Mouse (Mus musculus) left cerebral cortex, adult 11 months (tissue): ENCODE data around the gene Nagk.
"Not testable (repeated sequence)": the region's sequence is repeated elsewhere in the genome, so short reads cannot be mapped to it uniquely, and the experiment has no call there.

ENCODE experiments used
- DNase-seq: peaks from one replicate; pipeline ENCODE4 v3.0.0; 2022; ENCODE audit warnings: low spot score

Gene Nagk

DNA sequence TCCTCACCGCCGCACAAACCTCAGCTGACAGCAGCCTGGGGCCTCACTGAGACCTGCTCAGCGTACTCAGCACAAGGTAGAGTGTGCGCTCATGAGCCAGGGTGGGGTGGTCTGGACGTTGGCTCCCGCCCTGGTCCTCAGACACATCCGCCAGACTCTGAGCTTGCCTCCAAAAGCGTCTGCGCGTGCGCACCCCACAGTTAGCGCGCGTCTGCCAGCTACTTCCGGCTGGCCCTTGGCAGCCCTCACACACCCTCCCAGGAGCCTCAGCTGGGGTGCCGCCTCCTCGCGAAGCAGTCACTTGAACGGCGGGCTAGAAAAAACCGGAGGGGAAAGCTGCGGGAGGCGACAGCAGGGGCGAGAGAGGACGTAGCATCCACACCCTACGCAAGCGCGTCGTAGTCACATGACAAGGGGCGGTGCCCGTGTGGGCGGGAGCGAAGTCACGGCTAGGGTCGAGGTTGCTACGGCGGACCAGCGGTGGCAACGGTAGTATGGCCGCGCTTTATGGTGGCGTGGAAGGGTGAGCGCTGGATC lies at the start of gene Nagk:
Nagk (plus strand) TSS at position 223 of the 537 bp plus-strand sequence.
- peak; percentile 89 for DNase-seq

DNA sequence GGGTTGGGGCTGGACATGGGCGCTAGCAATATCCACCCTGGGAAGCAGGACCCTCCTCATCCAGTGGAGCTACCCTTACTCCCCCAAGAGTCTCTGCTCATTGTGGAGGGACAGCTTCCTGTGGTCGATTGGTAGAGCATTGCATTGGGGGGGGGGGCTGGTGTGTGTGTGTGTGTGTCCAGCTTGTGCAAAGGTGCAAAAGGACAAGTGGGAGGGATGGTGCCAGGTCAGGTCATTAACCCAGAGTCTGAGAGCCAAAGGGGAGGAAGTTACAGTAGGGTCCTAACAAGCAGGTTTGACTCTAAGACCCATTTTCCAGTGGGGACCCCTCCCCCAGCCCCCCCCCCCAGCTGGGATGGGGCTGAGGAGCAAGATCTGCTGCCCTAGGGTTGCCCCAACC lies 49.3 kb upstream of the Nagk start:
- no peak for DNase-seq

DNA sequence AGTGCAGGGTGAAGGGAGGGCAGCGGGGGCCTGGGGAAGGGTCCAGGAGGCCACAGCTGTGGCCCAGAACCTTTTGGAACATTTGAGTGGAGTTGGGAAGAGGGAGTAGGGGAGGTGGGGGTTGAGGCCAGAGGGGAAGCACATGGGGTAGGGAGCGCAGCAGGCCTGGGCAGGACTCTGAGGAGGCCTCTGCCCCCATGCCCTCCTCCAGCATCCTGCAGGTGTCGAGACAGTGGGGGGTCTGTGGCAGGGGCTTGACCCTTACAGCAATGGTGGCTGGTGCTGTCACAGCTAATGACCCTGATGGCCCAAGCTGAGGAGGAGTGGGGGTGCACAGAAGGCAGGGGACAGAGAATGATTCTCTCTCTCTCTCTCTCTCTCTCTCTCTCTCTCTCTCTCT lies 45.5 kb upstream of the Nagk start:
- DNase-seq, result no peak

GRCm38 (mm10) chr6:83750171-83750684 lies 44.6 kb upstream of the Nagk start:
- DNase-seq, result no peak

- no peak for DNase-seq
Measured at GRCm38 (mm10) chr6:83756051-83756450, 38.7 kb upstream of the Nagk start.

DNA sequence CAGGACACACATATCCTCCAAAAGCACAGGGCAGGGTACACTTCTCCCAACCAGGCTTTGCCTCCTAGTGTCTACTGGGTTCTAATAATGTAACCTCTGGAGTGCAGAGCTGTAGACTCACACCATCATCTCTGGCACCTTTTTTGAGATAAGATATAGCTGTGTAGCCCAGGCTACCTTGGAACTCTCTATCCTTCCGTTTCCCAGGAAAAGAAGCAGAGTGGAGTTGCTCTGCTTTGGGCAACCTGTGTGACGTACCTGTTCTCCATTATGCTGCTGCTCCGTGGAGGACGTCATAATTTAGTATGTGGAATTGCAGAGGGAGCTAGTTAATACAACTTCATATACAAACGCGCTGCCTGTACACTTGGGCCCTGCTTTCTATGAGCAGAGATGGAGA lies 32.4 kb upstream of the Nagk start, which contains the start of gene Ankrd53:
Ankrd53 (plus strand) TSS at position 301 of the 400 bp plus-strand sequence.
- no peak for DNase-seq

GRCm38 (mm10) chr6:83762880-83763431 lies 31.8 kb upstream of the Nagk start:
- no peak for DNase-seq

- no peak for DNase-seq
Measured at GRCm38 (mm10) chr6:83766982-83767381, 27.8 kb upstream of the Nagk start.

- DNase-seq, result no peak
Measured at GRCm38 (mm10) chr6:83768485-83768884, 26.3 kb upstream of the Nagk start.

DNA sequence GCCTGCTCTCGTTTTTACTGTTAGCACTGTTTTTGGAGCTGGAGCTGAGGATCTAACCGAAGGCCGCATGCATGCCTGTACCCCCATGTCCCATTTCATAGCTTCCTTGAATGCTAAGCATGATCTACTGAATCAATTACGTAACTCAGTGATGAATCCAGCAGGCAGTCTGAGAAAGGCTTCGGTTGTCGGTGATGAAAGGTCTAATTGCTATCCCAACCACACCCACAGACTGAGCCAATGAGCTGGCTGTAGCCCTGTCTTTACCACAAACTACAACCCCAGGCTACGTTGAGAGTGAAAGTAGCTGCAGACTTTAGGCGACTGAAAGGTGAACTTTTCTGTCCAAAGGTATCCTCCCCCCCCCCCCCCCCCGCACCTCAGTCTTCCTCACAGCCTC lies 20.7 kb upstream of the Nagk start:
- no peak for DNase-seq

DNA sequence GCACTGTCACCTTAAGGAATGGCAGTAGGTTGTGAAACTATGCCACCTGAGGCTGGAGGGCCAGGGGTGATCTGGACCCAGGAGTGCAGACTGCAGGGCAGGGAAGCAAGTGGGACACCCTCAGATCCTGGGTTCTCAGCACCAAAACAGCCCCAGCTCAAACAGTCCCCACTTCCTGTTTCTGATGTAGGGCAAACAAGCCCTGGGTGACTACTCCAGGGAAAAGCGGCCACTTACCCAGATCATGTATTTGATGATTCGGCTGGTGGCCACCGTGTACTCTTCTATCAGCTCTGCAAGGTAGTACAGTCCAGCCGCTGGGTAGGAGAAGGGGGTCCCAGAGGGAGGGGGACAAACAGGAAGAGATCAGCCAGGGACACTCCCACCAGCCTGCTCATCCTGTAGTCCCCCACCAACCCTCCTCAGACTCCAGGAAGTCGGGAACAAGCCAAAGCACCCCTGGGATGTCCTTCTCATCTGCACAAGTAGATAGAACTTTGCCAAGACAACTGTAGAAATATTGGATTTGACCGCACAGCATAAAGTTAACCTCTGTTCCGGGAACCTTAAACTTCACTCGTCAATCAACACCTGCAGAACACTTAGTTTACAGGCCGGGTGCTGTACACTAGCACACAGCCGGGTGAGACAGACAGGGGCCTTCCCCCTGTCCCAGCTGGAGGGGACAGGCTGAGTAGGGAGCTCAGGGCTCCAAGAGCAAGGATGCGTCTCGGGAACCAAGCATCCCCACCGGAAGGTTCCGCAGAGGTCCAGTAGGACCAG lies 19.8 kb upstream of the Nagk start:
- DNase-seq, result no peak

DNA sequence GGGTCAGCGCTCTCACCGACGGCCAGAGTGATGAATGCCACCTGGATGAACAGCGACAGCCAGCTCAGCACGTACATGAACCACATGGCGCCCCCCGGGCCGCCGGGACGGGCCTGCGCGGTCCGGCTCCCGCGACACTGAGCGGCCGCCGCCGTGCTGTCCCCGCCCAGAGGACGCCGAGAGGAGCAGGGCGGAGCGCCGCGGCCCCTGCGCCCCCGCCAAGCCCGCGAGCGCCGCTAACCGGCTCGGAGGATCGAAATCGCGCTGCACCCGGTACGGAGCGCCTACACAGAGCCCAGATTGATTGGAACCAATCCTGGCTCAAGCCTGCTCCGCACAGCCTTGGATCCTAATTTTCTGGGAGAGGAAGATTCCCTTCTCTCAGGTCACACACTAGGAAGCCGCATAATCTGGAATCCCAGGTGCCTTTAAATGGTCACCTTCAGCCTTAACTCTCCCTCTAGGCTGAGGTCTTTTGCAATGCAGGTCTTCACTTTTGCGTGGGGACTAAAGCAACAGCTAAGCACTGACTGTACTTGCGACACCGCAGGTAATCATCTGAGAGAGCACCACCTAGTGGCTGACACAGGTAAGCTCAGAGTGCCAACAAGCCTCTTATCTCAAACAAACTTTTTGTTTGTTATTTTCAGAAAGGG lies 19.0 kb upstream of the Nagk start, which contains the start of gene Tex261:
Tex261 (minus strand) TSS at position 176 of the 656 bp plus-strand sequence.
- DNase-seq, result peak; percentile 83

- DNase-seq, result no peak
Measured at GRCm38 (mm10) chr6:83778306-83778705, 16.5 kb upstream of the Nagk start.

- no peak for DNase-seq
Measured at GRCm38 (mm10) chr6:83779026-83779425, 15.8 kb upstream of the Nagk start.

DNA sequence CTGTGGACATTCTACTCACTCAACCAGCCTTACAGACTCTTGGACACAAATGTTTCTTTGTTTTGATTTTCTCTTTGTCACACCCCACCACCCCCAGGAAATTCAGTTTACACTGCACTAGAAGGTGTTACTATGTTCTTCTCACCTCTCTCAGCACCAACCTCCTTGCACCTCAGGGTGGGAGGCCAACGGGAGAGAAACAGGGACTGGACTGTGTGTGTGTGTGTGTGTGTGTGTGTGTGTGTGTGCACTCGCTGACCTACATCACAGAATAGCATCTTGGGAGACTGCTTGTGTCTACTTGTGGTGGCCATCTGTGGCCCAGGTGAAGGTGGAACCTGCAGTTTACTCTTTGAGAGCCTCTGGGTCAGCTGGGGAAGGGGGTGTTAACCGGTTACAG lies 8.4 kb upstream of the Nagk start:
- no peak for DNase-seq

DNA sequence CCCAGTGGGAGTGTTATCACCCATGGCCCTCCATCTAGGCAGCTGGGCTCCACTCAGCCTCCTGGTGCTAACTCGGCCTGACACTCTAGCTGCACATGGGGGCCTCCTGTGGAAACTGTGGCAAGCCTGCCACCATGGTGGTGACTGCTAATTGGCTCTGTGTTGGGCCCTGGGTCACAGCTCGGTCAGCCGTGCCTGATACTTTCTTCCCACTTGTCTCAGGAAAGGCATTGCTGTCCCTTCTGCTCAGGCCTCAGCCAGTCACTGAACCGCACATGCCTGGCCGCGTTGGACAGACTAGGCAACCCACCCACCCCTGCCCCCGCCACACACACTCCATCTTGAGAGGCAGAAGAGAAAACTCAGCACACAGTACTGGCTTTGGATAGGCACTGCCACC lies 6.2 kb upstream of the Nagk start:
- no peak for DNase-seq

DNA sequence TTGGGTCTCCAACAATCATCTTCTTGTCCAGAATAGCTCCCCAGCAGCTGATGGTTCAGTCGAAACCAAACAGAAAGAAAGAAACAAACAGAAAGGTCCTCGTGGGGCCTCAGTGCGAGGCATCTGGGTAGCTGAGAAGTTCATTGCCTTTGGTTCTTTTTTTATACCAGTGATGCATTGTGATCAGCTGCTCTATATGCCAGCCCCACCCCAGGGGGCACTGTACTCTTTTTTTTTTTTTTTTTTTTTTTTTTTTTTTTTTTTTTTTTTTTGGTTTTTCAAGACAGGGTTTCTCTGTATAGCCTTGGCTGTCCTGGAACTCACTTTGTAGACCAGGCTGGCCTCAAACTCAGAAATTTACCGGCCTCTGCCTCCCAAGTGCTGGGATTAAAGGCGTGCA lies 4.2 kb upstream of the Nagk start:
- not testable (repeated sequence) for DNase-seq

GRCm38 (mm10) chr6:83791251-83791890 lies 3.4 kb upstream of the Nagk start:
- DNase-seq, result no peak

GRCm38 (mm10) chr6:83795492-83795900 lies 714 bp downstream of the Nagk start:
- DNase-seq, result peak; percentile 36

DNA sequence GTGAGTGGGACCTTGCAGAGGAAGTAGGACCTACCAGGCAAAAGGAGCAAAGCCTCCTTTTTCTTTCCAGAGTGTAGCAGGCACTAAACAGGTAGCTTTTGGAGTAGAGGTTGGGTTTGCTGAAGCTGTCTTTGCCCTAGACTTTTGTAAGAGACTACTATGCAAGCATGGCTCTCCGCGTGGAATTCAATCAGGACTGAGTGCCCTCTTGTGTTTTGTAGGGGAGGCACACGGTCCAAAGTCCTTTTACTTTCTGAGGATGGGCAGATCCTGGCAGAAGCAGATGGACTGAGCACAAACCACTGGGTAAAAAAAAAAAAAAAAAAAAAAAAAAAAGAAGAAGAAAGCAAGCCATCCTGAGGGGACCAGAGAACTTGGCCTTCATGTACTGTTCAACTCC lies 1.9 kb downstream of the Nagk start:
- DNase-seq, result no peak

DNA sequence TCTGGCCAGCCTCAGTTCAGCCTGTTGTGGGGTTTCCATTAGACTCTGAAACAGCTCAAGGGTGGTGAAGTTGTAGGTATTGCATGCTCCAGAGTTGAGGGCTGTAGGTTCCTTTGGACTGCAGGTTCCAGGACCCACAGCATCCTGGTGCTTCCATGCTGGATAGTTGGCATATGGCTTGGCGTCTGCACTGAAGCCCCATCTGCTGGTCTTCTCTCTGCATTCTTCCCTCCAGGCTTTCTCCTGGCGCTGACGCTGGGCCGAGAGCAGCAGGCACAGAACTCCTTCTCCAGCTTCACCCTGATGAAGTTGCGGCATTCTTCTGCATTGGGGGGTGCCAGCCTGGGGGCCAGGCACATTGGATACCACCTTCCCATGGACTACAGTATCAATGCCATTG lies 7.3 kb downstream of the Nagk start:
- DNase-seq, result no peak

DNA sequence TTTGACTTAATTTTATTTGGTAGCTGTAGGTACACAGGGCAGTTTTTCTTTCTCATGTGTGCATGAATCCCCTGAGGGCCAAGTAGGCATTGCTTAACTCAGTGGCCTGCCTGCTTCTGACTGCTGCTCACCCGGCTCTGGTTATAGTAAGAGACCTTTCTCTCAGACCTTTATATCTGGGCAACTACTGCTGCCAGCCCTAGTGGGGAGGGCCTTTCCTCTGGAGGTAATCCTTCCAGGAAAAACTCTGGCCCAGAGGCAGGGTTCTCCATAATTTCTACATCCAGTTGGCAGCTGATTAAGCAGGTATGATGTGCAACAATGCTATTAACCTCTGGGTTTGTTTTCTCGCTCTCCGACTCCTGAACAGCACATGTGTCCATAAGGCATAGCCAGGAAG lies 8.1 kb downstream of the Nagk start:
- DNase-seq, result no peak
